Mouse (Mus musculus) ovary, adult 2 months (tissue): ENCODE measurements around the gene Exoc6. TPM values are rescaled to one million over a fixed set of nuclear protein-coding genes. Genes with fewer than 3 reads are reported as not detected.

Source experiments
- polyA plus RNA-seq: library from polyadenylated mRNA; depleted of rRNA; stranded (reverse); fragments of >200 nt; gene quantifications from 2 replicates; pipeline ENCODE4 v1.2.3, GENCODE M21; 2012; rRNA removed

Gene Exoc6
- 3.3 and 3.5 TPM in 2 replicates for polyA plus RNA-seq

DNA sequence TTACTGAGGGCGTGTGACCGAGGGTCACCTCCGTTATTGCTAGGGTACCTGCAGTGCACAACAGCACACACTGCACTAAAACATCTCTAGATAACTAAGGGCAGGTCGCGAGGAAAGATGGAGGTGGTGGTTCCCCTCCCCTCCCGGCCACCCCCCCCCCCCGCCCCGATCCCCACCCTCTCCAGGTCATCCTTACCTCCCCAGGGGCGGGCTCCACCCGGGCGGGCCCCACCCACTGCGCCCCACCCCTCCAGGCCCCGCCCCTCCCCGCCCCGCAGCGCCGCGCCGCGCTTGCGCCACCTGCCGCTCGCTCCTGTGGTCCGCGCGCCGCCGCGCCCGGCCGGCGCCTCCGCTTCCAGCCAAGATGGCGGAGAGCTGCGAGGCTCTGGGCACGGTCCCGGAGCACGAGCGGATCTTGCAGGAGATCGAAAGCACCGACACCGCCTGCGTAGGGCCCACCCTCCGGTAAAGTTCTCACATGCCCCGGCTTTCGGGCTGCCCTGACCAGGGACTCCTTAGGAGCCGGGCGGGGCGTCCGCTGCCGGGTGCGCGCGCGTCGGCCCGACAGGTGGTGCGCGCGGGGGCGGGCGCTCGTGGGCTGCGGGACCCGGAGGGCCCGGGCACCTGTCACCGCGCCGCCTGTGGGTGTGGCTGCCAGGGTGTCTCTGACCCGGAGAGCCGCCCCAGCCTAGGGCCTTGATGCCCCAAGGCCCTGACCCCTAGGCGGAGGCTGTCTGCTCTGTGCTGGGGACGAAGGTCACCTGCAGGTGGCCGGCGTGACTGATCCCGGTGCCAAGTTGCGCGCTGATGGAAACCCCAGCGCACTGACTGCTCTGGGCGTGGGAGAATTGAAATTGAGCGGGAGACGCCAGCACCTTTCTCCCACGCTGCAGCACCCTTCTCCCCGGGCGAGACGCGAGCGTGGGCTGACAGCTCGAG, at the start of gene Exoc6:
TSS of gene Exoc6 (plus strand) at position 318 of the 939 bp plus-strand sequence.

DNA sequence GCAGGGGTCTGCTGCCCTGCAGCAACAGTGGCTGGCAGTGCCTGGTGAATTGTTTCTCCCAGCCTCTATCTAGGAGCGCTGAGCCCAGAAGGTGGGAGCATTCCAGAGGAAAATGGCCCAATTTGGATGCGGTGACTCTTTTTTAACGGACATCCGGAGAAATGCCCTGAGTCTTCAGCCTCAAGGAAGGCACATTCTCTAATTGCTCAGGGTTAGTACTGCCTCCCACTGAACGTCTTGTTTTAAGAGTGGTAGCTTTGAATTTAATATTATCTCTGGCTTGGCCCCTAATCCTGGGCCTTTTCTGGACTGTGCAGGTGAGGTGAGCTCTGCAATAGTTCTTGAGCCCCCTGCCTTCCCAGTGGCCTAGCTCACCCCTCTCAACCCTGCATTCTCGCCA, 135.1 kb downstream of the Exoc6 start, which contains the start of gene Cyp26c1:
TSS of gene Cyp26c1 (plus strand) at position 301 of the 400 bp plus-strand sequence.

DNA sequence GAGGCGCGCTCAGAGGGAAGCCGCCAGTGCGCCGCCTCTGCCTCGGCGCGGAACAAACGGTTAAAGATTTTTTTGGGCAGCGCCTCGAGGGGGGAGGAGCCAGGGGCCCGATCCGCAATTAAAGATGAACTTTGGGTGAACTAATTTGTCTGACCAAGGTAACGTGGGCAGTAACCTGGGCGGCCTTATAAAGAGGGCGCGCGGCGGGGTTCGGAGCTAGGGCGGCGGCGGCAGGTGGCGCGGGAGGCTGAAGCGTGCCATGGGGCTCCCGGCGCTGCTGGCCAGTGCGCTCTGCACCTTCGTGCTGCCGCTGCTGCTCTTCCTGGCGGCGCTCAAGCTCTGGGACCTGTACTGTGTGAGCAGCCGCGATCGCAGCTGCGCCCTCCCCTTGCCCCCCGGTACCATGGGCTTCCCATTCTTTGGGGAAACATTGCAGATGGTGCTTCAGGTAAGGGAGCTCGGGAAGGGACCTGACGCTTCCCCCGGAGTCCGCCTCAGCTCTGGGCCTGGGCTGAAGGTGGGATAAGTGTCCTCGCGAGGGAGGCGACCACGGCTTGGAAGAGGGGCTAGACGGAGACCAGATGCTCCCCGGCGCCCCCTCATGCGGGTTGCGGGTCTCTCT, 147.5 kb downstream of the Exoc6 start, which contains the start of gene Cyp26a1:
TSS of gene Cyp26a1 (plus strand) at position 148 of the 622 bp plus-strand sequence.

Other genes starting within 250 kb of the Exoc6 start
- gene Ide, start 212.6 kb upstream of the Exoc6 start, polyA plus RNA-seq: 18.0 and 29.5 TPM in 2 replicates
- gene Kif11, start 174.0 kb upstream of the Exoc6 start, polyA plus RNA-seq: 1.3 and 1.8 TPM in 2 replicates
- gene Hhex, start 115.6 kb upstream of the Exoc6 start, polyA plus RNA-seq: 17.0 and 21.6 TPM in 2 replicates
- 0.08 and 0.09 TPM in 2 replicates for gene Cyp26c1, start 135.2 kb downstream of the Exoc6 start, polyA plus RNA-seq
- 17.2 and 24.6 TPM in 2 replicates for gene Cyp26a1, start 147.4 kb downstream of the Exoc6 start, polyA plus RNA-seq